Mouse (Mus musculus) brain, embryonic 14.5 days (tissue): ENCODE results near the gene Rab25.

Experiments
- CTCF ChIP-seq: fragments of 200-500 bp; IDR thresholded peaks from 2 replicates; pipeline ENCODE4 v1.5.1; 2012; ENCODE audit warnings: inconsistent platforms, mild to moderate bottlenecking, moderate library complexity, borderline replicate concordance; ENCODE audit not compliant: insufficient read depth, insufficient read length; ENCODE audit errors: extremely low read depth
- POLR2A ChIP-seq: fragments of 200-500 bp; IDR thresholded peaks from 2 replicates; pipeline ENCODE4 v1.6.1; 2012; ENCODE audit warnings: mild to moderate bottlenecking, inconsistent platforms, borderline replicate concordance; ENCODE audit not compliant: poor library complexity, insufficient read depth, insufficient read length, severe bottlenecking; ENCODE audit errors: extremely low read depth

DNA sequence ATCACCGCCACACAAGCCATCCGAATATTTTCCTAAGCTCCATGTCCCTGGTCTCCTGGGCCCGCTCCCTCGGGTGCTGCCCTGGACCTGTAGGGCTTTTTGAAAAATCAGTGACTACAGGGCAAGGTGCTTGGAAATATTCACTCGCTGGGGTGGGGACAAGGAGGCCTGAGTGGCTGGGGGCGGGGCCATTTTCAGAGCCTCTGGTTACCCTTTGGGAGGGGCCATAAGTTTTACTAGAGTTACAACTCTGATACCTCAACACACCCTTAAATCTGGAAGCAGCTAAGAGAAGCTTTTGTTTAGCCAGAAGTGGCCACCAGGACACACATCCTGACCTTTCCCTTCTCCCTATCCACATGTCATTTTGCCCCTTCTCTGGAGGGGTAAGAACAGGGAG, 11.0 kb downstream of the Rab25 start:
- TF ChIP-seq POLR2A (no peak), CTCF (no peak)
